Mouse (Mus musculus) limb, embryonic 13.5 days (tissue): Measurements from ENCODE around the gene Irak1bp1. TPM values are rescaled to one million over a fixed set of nuclear protein-coding genes. Genes with fewer than 3 reads are reported as not detected.

Experiments
- ATAC-seq: fragments of 200-750 bp; cut with Nextera tagmentation; 2 replicates; pipeline ENCODE4 v1.8.0; 2017; ENCODE audit warnings: low read depth, moderate number of reproducible peaks, moderate TSS enrichment; ENCODE audit not compliant: low FRiP score
- H3K27ac ChIP-seq: fragments of 300-500 bp; sonication (generic); 2 replicates; pipeline ENCODE4 v1.5.1; 2015; ENCODE audit warnings: inconsistent platforms, mild to moderate bottlenecking, moderate library complexity
- H3K27me3 ChIP-seq: fragments of 300-500 bp; sonication (generic); 2 replicates; pipeline ENCODE4 v1.6.1; 2015; ENCODE audit warnings: mild to moderate bottlenecking, inconsistent platforms
- H3K36me3 ChIP-seq: fragments of 300-500 bp; sonication (generic); 2 replicates; pipeline ENCODE4 v1.6.1; 2015; ENCODE audit warnings: inconsistent platforms, mild to moderate bottlenecking, moderate library complexity
- H3K4me1 ChIP-seq: fragments of 300-500 bp; sonication (generic); 2 replicates; pipeline ENCODE4 v1.6.1; 2015; ENCODE audit warnings: inconsistent platforms
- H3K4me2 ChIP-seq: fragments of 300-500 bp; sonication (generic); replicated peaks from 2 replicates; pipeline ENCODE4 v1.6.1; 2015; ENCODE audit warnings: inconsistent platforms, mild to moderate bottlenecking, moderate library complexity
- H3K4me3 ChIP-seq: fragments of 300-500 bp; sonication (generic); 2 replicates; pipeline ENCODE4 v1.5.1; 2015; ENCODE audit warnings: moderate library complexity, mild to moderate bottlenecking, inconsistent platforms
- H3K9ac ChIP-seq: fragments of 300-500 bp; sonication (generic); 2 replicates; pipeline ENCODE4 v1.6.1; 2015; ENCODE audit warnings: mild to moderate bottlenecking, inconsistent platforms
- H3K9me3 ChIP-seq: fragments of 300-500 bp; sonication (generic); 2 replicates; pipeline ENCODE4 v1.6.1; 2016; ENCODE audit warnings: inconsistent platforms
- WGBS: fragments of 180-500 bp; shearing (Covaris S2); methylation state at CpG from one replicate; pipeline ENCODE4 v1.1.7; 2015; 5-methylcytosine and 5-hydroxymethylcytosine counted together
- polyA plus RNA-seq: library from polyadenylated mRNA; unstranded; fragments of >200 nt; fragmentation: Nextera tagmentation; extraction: Ambion mirVana; gene quantifications from 2 replicates; pipeline ENCODE4 v1.2.1, GENCODE M21; 2015

Irak1bp1 gene
- polyA plus RNA-seq, 1 experiment from 2014 or later: 23.0 TPM

GRCm38 (mm10) chr9:82835921-82836320 lies 6.6 kb downstream of the Irak1bp1 start:
- 70% methylated on average over 6 of the region's 6 CpGs for WGBS
- Histone ChIP-seq H3K9me3 (no peaks in the 10 kb centered on the region), H3K4me2 (no peak overlapping the region), H3K27ac (no peak overlapping the region), H3K9ac (no peak overlapping the region), H3K27me3 (no peaks in the 10 kb centered on the region), H3K4me1 (peaks cover 19% of the 10 kb centered on the region; the same call in 1 of the 2 replicates), H3K4me3 (no peak overlapping the region), H3K36me3 (peaks cover 27% of the 10 kb centered on the region)
- ATAC-seq: no peak

GRCm38 (mm10) chr9:82842671-82843070 lies 13.3 kb downstream of the Irak1bp1 start:
- no peak overlapping the region for H3K4me2 ChIP-seq
- H3K9ac ChIP-seq: no peak overlapping the region
- no peaks in the 10 kb centered on the region for H3K4me1 ChIP-seq
- ATAC-seq: no peak
- peaks cover 50% of the 10 kb centered on the region for H3K36me3 ChIP-seq
- H3K27me3 ChIP-seq: no peaks in the 10 kb centered on the region
- 82% methylated on average over 4 of the region's 4 CpGs for WGBS
- no peaks in the 10 kb centered on the region for H3K9me3 ChIP-seq
- H3K27ac ChIP-seq: no peak overlapping the region
- H3K4me3 ChIP-seq: no peak overlapping the region

GRCm38 (mm10) chr9:82854040-82854439 lies 24.7 kb downstream of the Irak1bp1 start:
- Histone ChIP-seq H3K4me3 (no peak overlapping the region), H3K9ac (no peak overlapping the region), H3K9me3 (peaks cover 3% of the 10 kb centered on the region; the same call in 1 of the 2 replicates), H3K27ac (no peak overlapping the region), H3K27me3 (no peaks in the 10 kb centered on the region), H3K4me1 (0 out of 2 replicates have a peak, but pooled peaks cover 5% of the 10 kb centered on the region), H3K4me2 (no peak overlapping the region), H3K36me3 (no peaks in the 10 kb centered on the region)
- WGBS: 51% methylated on average over 2 of the region's 2 CpGs
- no peak for ATAC-seq

GRCm38 (mm10) chr9:82854973-82855614 lies 25.8 kb downstream of the Irak1bp1 start:
- Histone ChIP-seq H3K4me1 (0 out of 2 replicates have a peak, but pooled peaks cover 5% of the 10 kb centered on the region), H3K27ac (no peak overlapping the region), H3K4me2 (no peak overlapping the region), H3K36me3 (no peaks in the 10 kb centered on the region), H3K27me3 (no peaks in the 10 kb centered on the region), H3K9ac (no peak overlapping the region), H3K9me3 (peaks cover 3% of the 10 kb centered on the region; the same call in 1 of the 2 replicates), H3K4me3 (no peak overlapping the region)
- WGBS: 38% methylated on average over 3 of the region's 3 CpGs
- no peak for ATAC-seq

- Histone ChIP-seq H3K27ac (no peak overlapping the region), H3K9me3 (peaks cover 3% of the 10 kb centered on the region; the same call in 1 of the 2 replicates), H3K36me3 (no peaks in the 10 kb centered on the region), H3K27me3 (no peaks in the 10 kb centered on the region), H3K4me2 (no peak overlapping the region), H3K9ac (no peak overlapping the region), H3K4me3 (no peak overlapping the region), H3K4me1 (0 out of 2 replicates have a peak, but pooled peaks cover 5% of the 10 kb centered on the region)
- WGBS: 75% methylated on average over 4 of the region's 4 CpGs
- no peak for ATAC-seq
Measured at GRCm38 (mm10) chr9:82856241-82856640, 26.9 kb downstream of the Irak1bp1 start.

- H3K4me1 ChIP-seq: no peaks in the 10 kb centered on the region
- 92% methylated on average over 2 of the region's 2 CpGs for WGBS
Measured at GRCm38 (mm10) chr9:82860805-82861204, 31.5 kb downstream of the Irak1bp1 start.

GRCm38 (mm10) chr9:82861316-82861715 lies 32.0 kb downstream of the Irak1bp1 start:
- Histone ChIP-seq H3K9me3 (no peaks in the 10 kb centered on the region), H3K36me3 (peaks cover 4% of the 10 kb centered on the region; the same call in 1 of the 2 replicates), H3K4me2 (no peak overlapping the region), H3K27ac (no peak overlapping the region), H3K4me1 (no peaks in the 10 kb centered on the region), H3K9ac (no peak overlapping the region), H3K27me3 (no peaks in the 10 kb centered on the region), H3K4me3 (no peak overlapping the region)
- WGBS: 69% methylated on average over 4 of the region's 4 CpGs
- no peak for ATAC-seq

More at GRCm38 (mm10) chr9:82860805-82861204, 31.5 kb downstream of the Irak1bp1 start:
- no peak for ATAC-seq
- H3K9me3 ChIP-seq: no peaks in the 10 kb centered on the region
- H3K36me3 ChIP-seq: peaks cover 4% of the 10 kb centered on the region; the same call in 1 of the 2 replicates
- no peak overlapping the region for H3K4me3 ChIP-seq
- no peaks in the 10 kb centered on the region for H3K27me3 ChIP-seq
- no peak overlapping the region for H3K27ac ChIP-seq
- H3K9ac ChIP-seq: no peak overlapping the region
- no peak overlapping the region for H3K4me2 ChIP-seq

GRCm38 (mm10) chr9:82861775-82862430 lies 32.6 kb downstream of the Irak1bp1 start:
- H3K4me2 ChIP-seq: no peak overlapping the region
- WGBS: 81% methylated on average over 3 of the region's 3 CpGs
- no peaks in the 10 kb centered on the region for H3K27me3 ChIP-seq
- H3K4me3 ChIP-seq: no peak overlapping the region
- H3K9me3 ChIP-seq: no peaks in the 10 kb centered on the region
- no peak overlapping the region for H3K27ac ChIP-seq
- no peak for ATAC-seq
- no peaks in the 10 kb centered on the region for H3K4me1 ChIP-seq
- H3K9ac ChIP-seq: no peak overlapping the region
- peaks cover 4% of the 10 kb centered on the region; the same call in 1 of the 2 replicates for H3K36me3 ChIP-seq

- no peaks in the 10 kb centered on the region for H3K27me3 ChIP-seq
- H3K36me3 ChIP-seq: peaks cover 20% of the 10 kb centered on the region
- H3K4me3 ChIP-seq: no peak overlapping the region
- no peaks in the 10 kb centered on the region for H3K9me3 ChIP-seq
- no peak overlapping the region for H3K9ac ChIP-seq
- 87% methylated on average over 1 of the region's 1 CpGs for WGBS
- H3K4me2 ChIP-seq: no peak overlapping the region
- no peak for ATAC-seq
- H3K4me1 ChIP-seq: no peaks in the 10 kb centered on the region
- no peak overlapping the region for H3K27ac ChIP-seq
Measured at GRCm38 (mm10) chr9:82866121-82866520, 36.8 kb downstream of the Irak1bp1 start.

GRCm38 (mm10) chr9:82867698-82868097 lies 38.4 kb downstream of the Irak1bp1 start:
- H3K27ac ChIP-seq: no peak overlapping the region
- no peaks in the 10 kb centered on the region for H3K4me1 ChIP-seq
- ATAC-seq: no peak
- peaks cover 29% of the 10 kb centered on the region for H3K36me3 ChIP-seq
- H3K9me3 ChIP-seq: no peaks in the 10 kb centered on the region
- no peak overlapping the region for H3K9ac ChIP-seq
- H3K4me3 ChIP-seq: no peak overlapping the region
- H3K4me2 ChIP-seq: no peak overlapping the region
- 93% methylated on average over 3 of the region's 3 CpGs for WGBS
- no peaks in the 10 kb centered on the region for H3K27me3 ChIP-seq

- Histone ChIP-seq H3K27ac (no peak overlapping the region), H3K9ac (no peak overlapping the region), H3K9me3 (no peaks in the 10 kb centered on the region), H3K4me1 (no peaks in the 10 kb centered on the region), H3K4me3 (no peak overlapping the region), H3K27me3 (no peaks in the 10 kb centered on the region), H3K4me2 (no peak overlapping the region), H3K36me3 (peaks cover 58% of the 10 kb centered on the region)
- no peak for ATAC-seq
- 92% methylated on average over 1 of the region's 1 CpGs for WGBS
Measured at GRCm38 (mm10) chr9:82877078-82877477, 47.7 kb downstream of the Irak1bp1 start.

GRCm38 (mm10) chr9:82884177-82884576 lies 54.8 kb downstream of the Irak1bp1 start:
- no peak overlapping the region for H3K27ac ChIP-seq
- ATAC-seq: no peak
- peaks cover 60% of the 10 kb centered on the region for H3K36me3 ChIP-seq
- H3K4me1 ChIP-seq: no peaks in the 10 kb centered on the region
- no peaks in the 10 kb centered on the region for H3K27me3 ChIP-seq
- no peak overlapping the region for H3K4me2 ChIP-seq
- no peak overlapping the region for H3K4me3 ChIP-seq
- no peaks in the 10 kb centered on the region for H3K9me3 ChIP-seq
- H3K9ac ChIP-seq: no peak overlapping the region
